Mouse (Mus musculus) spleen, adult 2 months (tissue): ENCODE results near the gene Zfp872.

Experiments
- CTCF ChIP-seq: fragments of 200-500 bp; IDR thresholded peaks from 2 replicates; pipeline ENCODE4 v1.5.1; 2011; ENCODE audit warnings: mild to moderate bottlenecking, inconsistent platforms; ENCODE audit not compliant: insufficient read depth, insufficient read length, insufficient replicate concordance; ENCODE audit errors: extremely low read depth
- POLR2A ChIP-seq: fragments of 200-500 bp; IDR thresholded peaks from 2 replicates; pipeline ENCODE4 v1.6.1; 2011; ENCODE audit warnings: low read depth, low read length, inconsistent platforms

DNA sequence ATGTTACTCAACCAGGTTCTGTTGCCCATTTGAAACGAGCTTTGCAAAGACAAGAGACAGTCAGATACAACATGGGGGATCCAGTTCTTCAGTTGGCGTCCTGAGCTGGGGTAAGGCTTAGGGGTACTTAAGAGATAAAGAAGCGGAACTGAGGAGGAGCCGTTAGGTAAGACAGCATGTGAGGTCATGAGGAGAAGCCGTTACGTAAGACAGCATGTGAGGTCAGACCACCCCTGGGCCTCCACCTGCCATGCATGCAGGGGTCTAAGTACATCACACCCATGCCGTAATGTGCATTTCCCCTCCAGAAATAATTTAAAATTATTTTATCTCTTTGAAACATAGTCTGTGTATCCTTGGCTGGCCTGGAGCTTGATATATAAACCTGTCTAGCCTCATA, 25.0 kb upstream of the Zfp872 start:
- no peak for TF ChIP-seq CTCF
- no peak for TF ChIP-seq POLR2A
